Mouse (Mus musculus): ENCODE results near the gene Klk1.
"Not testable (repeated sequence)": the region's sequence is repeated elsewhere in the genome, so short reads cannot be mapped to it uniquely, and the experiment has no call there.

Klk1 gene

DNA sequence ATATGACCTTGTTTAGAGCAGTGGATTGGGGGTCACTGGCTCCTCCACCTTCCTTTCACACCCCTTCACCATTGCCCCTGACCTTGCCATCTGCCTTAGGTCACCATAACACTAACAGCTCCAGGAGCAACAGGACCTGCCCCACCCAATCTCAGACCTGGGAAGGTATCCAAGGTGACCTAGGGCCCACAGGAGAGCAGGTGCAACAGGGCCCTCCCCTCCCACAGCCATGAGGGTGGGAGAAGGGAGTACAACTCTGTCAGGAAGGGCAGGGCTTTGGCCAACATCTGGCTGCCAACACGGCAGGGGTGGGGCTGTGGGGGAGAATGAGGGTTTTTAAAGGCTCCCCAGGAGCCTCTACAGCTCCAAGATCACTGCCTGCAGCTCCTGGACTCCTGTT is at the start of gene Klk1:
TSS of gene Klk1 (plus strand) at position 285 of the 400 bp plus-strand sequence.
- no peak for DNase-seq (ENCODE audit: low read depth, low spot score)

DNA sequence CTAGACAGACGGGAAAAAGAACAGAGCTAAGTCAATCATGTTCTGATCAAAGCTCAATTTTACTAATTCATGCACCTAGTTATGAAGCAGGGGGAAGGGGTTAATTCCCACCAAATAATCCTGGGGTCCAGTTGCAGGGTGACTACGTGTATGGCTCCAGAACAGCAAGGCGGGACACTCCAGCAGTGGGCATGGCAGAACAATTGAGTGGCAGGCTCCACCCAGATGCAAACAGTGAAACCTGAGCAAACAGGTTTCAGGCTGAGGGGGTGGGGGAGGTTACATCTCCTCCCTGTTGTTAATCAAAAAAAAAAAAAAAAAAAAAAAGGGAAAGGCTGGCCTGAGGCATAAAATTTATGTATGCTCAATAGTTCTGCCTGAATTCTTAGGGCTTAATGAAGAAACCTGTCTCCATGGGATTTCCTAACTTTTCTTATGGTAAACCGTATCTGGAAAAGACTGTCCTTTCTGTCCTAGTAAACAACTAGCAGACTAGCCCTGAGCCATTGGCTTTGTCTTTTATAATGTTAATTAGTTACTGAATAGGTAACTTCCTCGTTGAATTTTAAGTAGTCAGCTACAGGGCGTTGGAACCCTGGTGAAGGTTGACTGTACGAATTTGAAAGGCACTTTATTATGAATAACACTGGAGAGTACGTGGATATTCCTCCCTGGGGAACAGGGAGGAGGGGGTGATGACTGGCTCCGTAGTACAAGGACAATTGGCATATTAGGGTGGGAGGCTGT is 45.7 kb upstream of the Klk1 start:
- no peak for DNase-seq (ENCODE audit: low read depth, low spot score)

GRCm38 (mm10) chr7:44186516-44186915 is 38.6 kb upstream of the Klk1 start:
- not testable (repeated sequence) for DNase-seq (ENCODE audit: low read depth, low spot score)

- not testable (repeated sequence) for DNase-seq (ENCODE audit: low read depth, low spot score)
These were observed 37.2 kb upstream of the Klk1 start, which contains the start of gene Klk1b24 for GRCm38 (mm10) chr7:44187936-44188335. Klk1b24 (plus strand) TSS chr7:44188236.

DNA sequence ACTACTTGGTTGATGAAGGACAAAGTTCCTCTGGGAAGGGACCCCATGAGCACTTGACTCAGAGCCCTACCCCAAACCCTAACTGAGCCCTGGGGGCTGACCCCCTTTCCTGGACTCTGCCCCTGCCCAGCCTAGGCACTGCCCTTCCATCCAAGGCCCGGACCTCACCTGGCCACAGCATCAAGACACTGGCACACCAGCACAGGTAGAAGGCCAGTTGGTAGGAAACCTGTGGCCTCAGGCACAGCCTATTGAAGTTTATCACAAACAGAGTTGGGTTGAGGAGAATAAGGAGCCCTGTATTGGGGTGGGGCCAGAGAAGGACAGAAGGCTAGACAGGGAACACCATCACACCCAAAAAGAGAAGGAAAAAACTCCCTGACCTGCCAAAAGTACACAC is 31.7 kb upstream of the Klk1 start:
- not testable (repeated sequence) for DNase-seq (ENCODE audit: low read depth, low spot score)

DNA sequence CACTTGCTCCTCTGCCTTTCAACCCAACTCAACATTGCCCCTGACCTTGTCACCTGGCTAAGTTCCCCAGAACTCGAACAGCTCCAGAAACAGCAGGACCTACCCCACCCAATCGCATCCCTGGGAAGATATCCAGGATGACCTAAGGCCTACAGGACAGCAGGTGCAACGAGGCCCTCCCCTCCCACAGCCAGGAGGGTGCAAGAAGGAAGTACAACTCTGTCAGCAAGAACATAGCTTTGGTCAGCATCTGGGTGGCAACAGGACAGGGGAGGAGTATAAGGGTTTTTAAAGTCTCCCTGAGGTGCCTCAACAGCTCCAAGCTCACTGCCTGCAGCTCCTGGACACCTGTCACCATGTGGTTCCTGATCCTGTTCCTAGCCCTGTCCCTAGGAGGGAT is 27.3 kb upstream of the Klk1 start, which contains the start of gene Klk1b3:
TSS of gene Klk1b3 (plus strand) at position 301 of the 400 bp plus-strand sequence.
- DNase-seq (ENCODE audit: low read depth, low spot score): no peak

- DNase-seq (ENCODE audit: low read depth, low spot score): not testable (repeated sequence)
These were observed 18.0 kb upstream of the Klk1 start, which contains the start of gene Klk1b4 for GRCm38 (mm10) chr7:44207135-44207534. Klk1b4 (plus strand) TSS chr7:44207435.

GRCm38 (mm10) chr7:44208307-44208706 is 16.9 kb upstream of the Klk1 start:
- DNase-seq (ENCODE audit: low read depth, low spot score): no peak

DNA sequence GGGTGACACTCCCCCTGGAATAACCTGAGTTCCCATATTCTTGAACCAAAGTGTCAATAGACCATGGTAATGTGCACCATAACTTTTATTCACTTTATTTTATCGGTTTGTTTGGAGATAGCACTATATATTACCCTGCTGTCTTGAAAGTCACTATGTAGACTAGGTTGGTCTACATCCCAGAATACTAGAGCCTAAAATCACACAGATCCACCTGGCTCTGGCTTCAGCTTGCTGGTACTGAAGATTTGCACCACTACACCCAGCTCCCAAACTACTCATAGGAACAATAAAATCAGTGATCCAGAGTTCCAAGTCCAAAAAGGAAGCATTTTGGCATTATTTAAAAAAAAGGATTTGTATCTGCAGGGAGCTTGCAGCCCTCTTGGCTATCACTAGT is 9.5 kb upstream of the Klk1 start, which contains the start of gene Klk1b5:
TSS of gene Klk1b5 (plus strand) at position 301 of the 400 bp plus-strand sequence.
- no peak for DNase-seq (ENCODE audit: low read depth, low spot score)

- not testable (repeated sequence) for DNase-seq (ENCODE audit: low read depth, low spot score)
These were observed 3.6 kb upstream of the Klk1 start for GRCm38 (mm10) chr7:44221601-44222000.

GRCm38 (mm10) chr7:44222335-44222734 is 2.8 kb upstream of the Klk1 start:
- DNase-seq (ENCODE audit: low read depth, low spot score): not testable (repeated sequence)

GRCm38 (mm10) chr7:44235909-44236308 is 10.7 kb downstream of the Klk1 start, which contains the start of gene Gm36864:
Gm36864 (plus strand) TSS chr7:44236177.
- no peak for DNase-seq (ENCODE audit: low read depth, low spot score)

GRCm38 (mm10) chr7:44239913-44240312 is 14.8 kb downstream of the Klk1 start:
- DNase-seq (ENCODE audit: low read depth, low spot score): no peak

DNA sequence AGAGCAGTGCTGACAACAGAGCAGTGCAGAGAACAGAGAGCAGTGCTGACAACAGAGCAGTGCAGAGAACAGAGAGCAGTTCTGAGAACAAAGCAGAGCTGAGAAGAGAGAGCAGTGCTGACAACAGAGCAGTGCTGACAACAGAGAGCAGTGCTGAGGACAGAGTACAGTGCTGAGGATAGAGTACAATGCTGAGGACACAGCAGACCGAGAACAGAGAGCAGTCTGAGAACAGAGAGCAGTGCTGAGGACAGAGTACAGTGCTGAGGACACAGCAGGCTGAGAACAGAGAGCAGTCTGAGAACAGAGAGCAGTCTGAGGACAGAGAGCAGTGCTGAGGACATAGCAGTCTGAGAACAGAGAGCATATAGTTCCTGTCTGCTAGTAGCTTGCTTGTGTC is 15.6 kb downstream of the Klk1 start:
- DNase-seq (ENCODE audit: low read depth, low spot score): no peak

GRCm38 (mm10) chr7:44241163-44241562 is 16.0 kb downstream of the Klk1 start:
- no peak for DNase-seq (ENCODE audit: low read depth, low spot score)

GRCm38 (mm10) chr7:44244080-44244479 is 18.9 kb downstream of the Klk1 start:
- DNase-seq (ENCODE audit: low read depth, low spot score): no peak

DNA sequence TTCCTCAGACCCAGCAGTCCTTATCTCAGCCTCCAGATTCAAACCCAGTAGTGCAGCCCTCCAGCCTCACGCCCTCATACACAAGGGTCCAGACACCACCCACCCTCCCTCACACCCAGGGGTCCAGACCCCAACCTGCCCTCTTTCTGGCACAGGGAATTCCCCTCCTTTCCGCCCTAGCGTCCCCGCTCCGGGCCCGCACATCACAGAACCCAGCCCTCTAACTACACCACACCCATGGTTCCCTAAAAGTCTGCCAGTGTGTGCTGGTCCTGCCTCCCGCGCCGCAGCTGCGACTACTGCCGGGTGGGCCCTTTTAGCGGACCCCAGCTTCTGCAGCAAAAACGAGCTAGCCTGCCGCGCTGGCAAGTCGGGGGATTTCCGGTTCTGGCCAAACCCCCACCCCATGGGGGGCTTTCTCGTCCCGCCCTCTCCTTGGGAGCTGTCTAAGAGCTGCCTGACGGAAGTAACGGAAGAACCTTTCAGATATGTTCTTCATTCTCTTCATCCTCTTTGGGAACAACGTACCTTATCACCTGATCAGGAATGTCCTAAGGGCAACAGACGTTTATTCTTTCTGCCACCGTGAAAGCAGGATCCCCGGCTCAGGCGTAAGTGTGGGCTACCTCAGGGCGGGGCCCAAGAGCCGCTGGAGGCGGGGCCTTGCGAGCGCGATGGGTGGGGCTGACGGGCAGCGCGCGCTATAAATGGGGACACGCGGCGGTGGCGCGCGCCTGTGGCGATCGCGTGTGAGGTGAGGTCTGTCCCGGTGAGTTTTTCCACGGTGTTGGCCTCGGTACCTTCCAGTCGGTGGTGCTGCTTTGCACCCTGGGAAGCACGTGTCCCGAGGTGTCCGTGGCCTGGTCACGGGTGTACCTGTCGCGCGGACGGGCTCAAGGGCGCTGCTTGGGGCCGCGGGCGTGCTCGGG is 21.2 kb downstream of the Klk1 start, which contains the start of the genes 1700028J19Rik and 2410002F23Rik:
TSS of gene 1700028J19Rik (minus strand) at position 641 of the 929 bp plus-strand sequence.
TSS of gene 2410002F23Rik (plus strand) at position 668 of the 929 bp plus-strand sequence.
- peak; percentile 94 for DNase-seq (ENCODE audit: low read depth, low spot score)

DNA sequence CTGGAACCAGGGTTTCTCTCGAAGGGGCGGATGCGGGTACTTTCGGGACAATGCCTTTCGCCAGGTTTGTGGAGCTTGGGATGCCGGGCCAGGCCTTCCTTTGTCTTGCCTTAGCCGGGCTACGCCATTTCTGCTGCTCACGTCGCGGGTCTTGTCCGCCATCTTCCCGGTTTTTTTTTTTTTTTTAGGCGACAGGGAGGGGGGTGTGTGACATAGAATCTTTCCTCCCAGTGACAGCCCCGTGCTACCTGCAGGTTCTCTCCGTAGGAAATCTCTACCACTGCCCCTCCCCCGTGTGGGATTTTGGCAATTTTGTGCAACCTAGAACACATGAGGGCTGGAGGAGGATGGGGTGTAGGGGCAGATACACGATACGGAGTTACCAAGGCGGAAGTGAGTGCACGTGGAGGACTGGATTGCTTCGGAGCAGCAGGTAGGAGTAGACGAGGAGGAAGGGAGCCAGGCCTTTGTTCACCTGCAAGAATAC is 21.9 kb downstream of the Klk1 start:
- DNase-seq (ENCODE audit: low read depth, low spot score): peak; percentile 81

DNA sequence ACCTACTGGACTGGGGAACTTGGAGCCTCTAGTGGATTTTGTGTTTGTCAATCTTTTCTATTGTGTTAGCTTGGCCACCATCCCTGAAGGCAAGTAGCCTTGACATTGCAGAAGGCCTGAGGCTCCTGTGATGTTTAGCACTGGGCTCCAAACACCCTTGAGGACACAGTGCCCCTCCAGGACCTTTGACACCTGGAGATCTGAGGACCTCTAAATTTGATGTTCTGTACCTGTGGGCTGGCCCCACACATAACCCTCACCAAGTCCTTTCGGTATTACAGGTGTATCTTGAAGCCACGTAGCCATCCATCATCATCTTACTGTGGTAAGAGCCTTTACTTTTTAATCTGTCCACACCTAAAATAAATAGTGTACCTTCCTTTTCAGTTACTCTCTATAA is 22.8 kb downstream of the Klk1 start:
- no peak for DNase-seq (ENCODE audit: low read depth, low spot score)

DNA sequence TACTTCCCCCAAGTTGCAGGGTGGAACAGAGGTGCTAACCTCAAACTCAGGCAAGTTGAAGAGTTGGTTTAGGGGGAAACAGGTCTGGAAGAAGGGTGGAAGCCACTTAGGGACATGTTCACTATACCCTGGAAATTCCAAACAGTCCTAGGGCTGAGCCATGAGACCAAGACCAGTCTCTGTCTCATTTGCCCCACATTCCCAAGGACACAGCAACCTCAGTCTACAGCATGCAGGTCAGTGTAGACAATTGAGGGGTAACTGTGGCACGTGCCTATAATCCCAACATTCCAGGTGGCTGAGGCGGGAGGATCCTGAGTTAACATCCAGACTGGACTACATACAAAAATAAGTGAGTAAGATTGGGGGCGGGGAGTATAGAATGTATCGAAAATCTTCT is 24.1 kb downstream of the Klk1 start:
- DNase-seq (ENCODE audit: low read depth, low spot score): no peak

DNA sequence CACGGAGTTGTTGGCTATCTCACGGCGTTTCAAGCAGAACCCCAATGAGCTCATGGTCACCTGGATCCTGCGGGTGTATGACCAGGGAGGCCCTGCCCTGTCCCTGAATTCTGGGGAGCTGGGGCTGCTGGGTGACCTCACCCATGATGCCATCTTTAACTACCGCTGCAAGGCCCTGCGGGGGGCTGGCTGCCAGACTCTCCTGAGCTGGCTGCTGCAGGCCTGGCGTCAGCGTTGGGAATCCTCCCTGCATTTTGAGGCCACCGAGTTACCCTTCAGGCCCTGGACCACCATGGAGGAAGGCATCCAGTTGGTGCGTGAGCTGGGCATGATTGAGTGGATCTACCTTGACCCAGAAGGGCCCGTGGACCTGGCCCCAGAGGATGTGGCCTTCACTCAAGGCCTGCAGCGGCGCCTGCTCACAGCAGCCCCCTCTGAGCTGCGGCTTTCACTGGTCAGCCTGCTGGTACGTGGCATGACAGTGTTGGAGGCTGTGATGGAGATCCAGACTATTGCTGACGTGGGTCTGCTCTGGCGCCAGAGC is 25.6 kb downstream of the Klk1 start:
- DNase-seq (ENCODE audit: low read depth, low spot score): not testable (repeated sequence)

Measured in A20 (cell line).